Mouse (Mus musculus): ENCODE measurements around the gene Gpr153.

DNA sequence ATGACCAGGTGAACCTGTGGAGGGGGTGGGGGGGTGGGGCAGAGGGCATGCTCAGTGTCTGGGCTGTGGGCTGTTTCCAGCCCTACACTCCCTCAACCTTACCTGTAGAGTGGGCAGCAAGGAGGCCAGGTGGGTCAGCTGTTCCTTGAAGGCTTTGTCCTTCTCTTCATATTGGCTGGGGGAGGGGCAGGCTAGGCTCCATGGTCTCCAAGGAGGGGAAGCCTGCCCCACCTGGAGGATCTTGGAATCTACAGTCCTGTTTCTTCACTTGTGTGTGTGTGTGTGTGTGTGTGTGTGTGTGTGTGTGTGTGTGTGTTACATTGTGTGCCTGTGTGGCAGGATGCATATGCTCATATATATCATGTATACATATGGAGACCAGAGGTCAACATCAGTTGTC, 39.9 kb downstream of the Gpr153 start:
- TF ChIP-seq CTCF (IDR thresholded peaks at IDR 0.05; ENCODE audit: insufficient read depth, low read depth, low read length) = no peak
- no peak for TF ChIP-seq POLR2A (IDR thresholded peaks at IDR 0.05; ENCODE audit: insufficient read depth, low read depth, low read length)

Data from olfactory bulb, adult 2 months (tissue).